Mouse (Mus musculus): ENCODE measurements around the gene Avpr1b. TPM values are rescaled to one million over a fixed set of nuclear protein-coding genes. Genes with fewer than 3 reads are reported as not detected.

The Avpr1b gene
- polyA plus RNA-seq, 1 experiment: not detected

DNA sequence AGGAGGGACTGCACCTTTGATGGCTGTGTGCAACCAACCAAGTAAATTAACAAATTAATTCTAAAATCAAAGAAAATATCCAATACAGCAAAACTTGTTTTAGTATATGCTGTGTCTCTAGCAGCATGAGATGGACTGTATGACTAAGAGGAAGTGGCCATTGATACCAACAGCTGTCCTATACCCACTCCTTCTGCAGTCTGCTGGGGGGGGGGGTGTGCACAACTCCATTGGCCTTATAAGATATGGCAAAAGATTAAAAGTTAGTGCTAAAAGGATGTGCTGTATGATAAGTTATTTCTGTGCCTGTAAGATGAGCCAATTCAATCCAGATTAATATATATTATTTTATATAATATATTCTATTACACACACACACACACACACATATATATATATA is 35.5 kb downstream of the Avpr1b start:
- no peak for DNase-seq (ENCODE audit: low read depth in 1 of 2, low spot score in 2 of 2)
- TF ChIP-seq CTCF (IDR thresholded peaks at IDR 0.05; ENCODE audit: extremely low read depth, insufficient read depth, insufficient read length, insufficient replicate concordance): no peak
- no peak for TF ChIP-seq POLR2A (IDR thresholded peaks at IDR 0.05; ENCODE audit: low read depth, low read length)
- H3K36me3 ChIP-seq (ENCODE audit: control insufficient read depth, insufficient read depth, low read length): no peaks in the 10 kb centered on the region; the same call in 1 of the 2 replicates
- H3K27ac ChIP-seq (ENCODE audit: insufficient read depth, low read length): no peak overlapping the region
- no peaks in the 10 kb centered on the region for H3K27me3 ChIP-seq (ENCODE audit: control insufficient read depth, insufficient read depth, low read length)
- H3K4me1 ChIP-seq (ENCODE audit: control insufficient read depth, insufficient read depth, insufficient read length): peaks cover 5% of the 10 kb centered on the region; the same call in 1 of the 2 replicates
- no peak overlapping the region for H3K4me3 ChIP-seq (ENCODE audit: extremely low read depth, insufficient read depth, insufficient read length)

GRCm38 (mm10) chr1:131637791-131638540 is 38.9 kb downstream of the Avpr1b start, which contains the start of gene Ctse:
Gene Ctse (plus strand): TSS chr1:131638306.
- Histone ChIP-seq H3K4me1 (ENCODE audit: control insufficient read depth, insufficient read depth, insufficient read length) (peaks cover 9% of the 10 kb centered on the region; the same call in 1 of the 2 replicates), H3K4me3 (ENCODE audit: extremely low read depth, insufficient read depth, insufficient read length) (peak within 1 kb of the TSS; percentile 68), H3K27ac (ENCODE audit: insufficient read depth, low read length) (peak within 1 kb of the TSS; percentile 92), H3K36me3 (ENCODE audit: control insufficient read depth, insufficient read depth, low read length) (no peaks in the 10 kb centered on the region; the same call in 1 of the 2 replicates), H3K27me3 (ENCODE audit: control insufficient read depth, insufficient read depth, low read length) (no peaks in the 10 kb centered on the region)
- WGBS: 7% methylated on average over 9 of the region's 9 CpGs
- DNase-seq (ENCODE audit: low read depth in 1 of 2, low spot score in 2 of 2): peak; percentile 43 to 64
- TF ChIP-seq POLR2A (IDR thresholded peaks at IDR 0.05; ENCODE audit: low read depth, low read length) (peak; percentile 27; the same call in 1 of the 2 replicates), CTCF (IDR thresholded peaks at IDR 0.05; ENCODE audit: extremely low read depth, insufficient read depth, insufficient read length, insufficient replicate concordance) (no peak)

- H3K4me3 ChIP-seq (ENCODE audit: extremely low read depth, insufficient read depth, insufficient read length): peak overlapping the region; percentile 68
- peak in 1 of 2 experiments; percentile 34 for DNase-seq (ENCODE audit: low read depth in 1 of 2, low spot score in 2 of 2)
- no peaks in the 10 kb centered on the region; the same call in 1 of the 2 replicates for H3K36me3 ChIP-seq (ENCODE audit: control insufficient read depth, insufficient read depth, low read length)
- peak overlapping the region; percentile 92 for H3K27ac ChIP-seq (ENCODE audit: insufficient read depth, low read length)
- peaks cover 9% of the 10 kb centered on the region; the same call in 1 of the 2 replicates for H3K4me1 ChIP-seq (ENCODE audit: control insufficient read depth, insufficient read depth, insufficient read length)
- 13% methylated on average over 9 of the region's 9 CpGs for WGBS
- TF ChIP-seq CTCF (IDR thresholded peaks at IDR 0.05; ENCODE audit: extremely low read depth, insufficient read depth, insufficient read length, insufficient replicate concordance) (no peak), POLR2A (IDR thresholded peaks at IDR 0.05; ENCODE audit: low read depth, low read length) (no peak)
- no peaks in the 10 kb centered on the region for H3K27me3 ChIP-seq (ENCODE audit: control insufficient read depth, insufficient read depth, low read length)
Measured at GRCm38 (mm10) chr1:131638541-131639421, 39.7 kb downstream of the Avpr1b start.

GRCm38 (mm10) chr1:131640062-131640461 is 41.0 kb downstream of the Avpr1b start:
- no peaks in the 10 kb centered on the region; the same call in 1 of the 2 replicates for H3K36me3 ChIP-seq (ENCODE audit: control insufficient read depth, insufficient read depth, low read length)
- DNase-seq (ENCODE audit: low read depth in 1 of 2, low spot score in 2 of 2): no peak
- H3K4me1 ChIP-seq (ENCODE audit: control insufficient read depth, insufficient read depth, insufficient read length): peaks cover 9% of the 10 kb centered on the region; the same call in 1 of the 2 replicates
- H3K27ac ChIP-seq (ENCODE audit: insufficient read depth, low read length): no peak overlapping the region
- no peaks in the 10 kb centered on the region for H3K27me3 ChIP-seq (ENCODE audit: control insufficient read depth, insufficient read depth, low read length)
- 65% methylated on average over 4 of the region's 4 CpGs for WGBS
- no peak for TF ChIP-seq POLR2A (IDR thresholded peaks at IDR 0.05; ENCODE audit: low read depth, low read length)
- TF ChIP-seq CTCF (IDR thresholded peaks at IDR 0.05; ENCODE audit: extremely low read depth, insufficient read depth, insufficient read length, insufficient replicate concordance): no peak
- H3K4me3 ChIP-seq (ENCODE audit: extremely low read depth, insufficient read depth, insufficient read length): no peak overlapping the region

DNA sequence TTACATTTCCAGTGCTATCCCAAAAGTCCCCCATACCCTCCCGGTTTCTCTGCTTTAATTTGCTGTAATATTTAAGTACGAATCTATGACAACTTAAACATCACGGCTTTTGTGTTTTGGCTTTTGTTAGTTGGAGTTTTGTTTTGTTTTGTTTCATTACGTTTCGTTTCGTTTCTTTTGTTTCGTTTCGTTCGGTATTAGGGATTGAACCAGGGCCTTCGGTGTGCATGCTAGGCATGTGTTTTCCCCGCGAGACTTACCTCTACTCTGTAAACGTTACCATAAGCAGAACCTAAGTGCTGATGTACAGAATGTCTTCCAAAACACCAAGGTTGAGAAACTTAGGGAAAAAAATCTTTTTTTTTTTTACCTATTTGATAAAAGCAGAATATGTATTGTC is 42.5 kb downstream of the Avpr1b start:
- peaks cover 9% of the 10 kb centered on the region; the same call in 1 of the 2 replicates for H3K4me1 ChIP-seq (ENCODE audit: control insufficient read depth, insufficient read depth, insufficient read length)
- 95% methylated on average over 13 of the region's 13 CpGs for WGBS
- no peak overlapping the region for H3K27ac ChIP-seq (ENCODE audit: insufficient read depth, low read length)
- DNase-seq (ENCODE audit: low read depth in 1 of 2, low spot score in 2 of 2): no peak
- TF ChIP-seq POLR2A (IDR thresholded peaks at IDR 0.05; ENCODE audit: low read depth, low read length): no peak
- TF ChIP-seq CTCF (IDR thresholded peaks at IDR 0.05; ENCODE audit: extremely low read depth, insufficient read depth, insufficient read length, insufficient replicate concordance): no peak
- no peaks in the 10 kb centered on the region for H3K27me3 ChIP-seq (ENCODE audit: control insufficient read depth, insufficient read depth, low read length)
- no peaks in the 10 kb centered on the region; the same call in 1 of the 2 replicates for H3K36me3 ChIP-seq (ENCODE audit: control insufficient read depth, insufficient read depth, low read length)
- no peak overlapping the region for H3K4me3 ChIP-seq (ENCODE audit: extremely low read depth, insufficient read depth, insufficient read length)

- Histone ChIP-seq H3K27me3 (ENCODE audit: control insufficient read depth, insufficient read depth, low read length) (no peaks in the 10 kb centered on the region), H3K36me3 (ENCODE audit: control insufficient read depth, insufficient read depth, low read length) (no peaks in the 10 kb centered on the region; the same call in 1 of the 2 replicates), H3K4me1 (ENCODE audit: control insufficient read depth, insufficient read depth, insufficient read length) (peaks cover 9% of the 10 kb centered on the region; the same call in 1 of the 2 replicates), H3K27ac (ENCODE audit: insufficient read depth, low read length) (peak overlapping the region; percentile 45), H3K4me3 (ENCODE audit: extremely low read depth, insufficient read depth, insufficient read length) (no peak overlapping the region)
- TF ChIP-seq POLR2A (IDR thresholded peaks at IDR 0.05; ENCODE audit: low read depth, low read length): no peak
- no peak for TF ChIP-seq CTCF (IDR thresholded peaks at IDR 0.05; ENCODE audit: extremely low read depth, insufficient read depth, insufficient read length, insufficient replicate concordance)
- WGBS: 93% methylated on average over 2 of the region's 2 CpGs
- no peak for DNase-seq (ENCODE audit: low read depth in 1 of 2, low spot score in 2 of 2)
Measured at GRCm38 (mm10) chr1:131642251-131642650, 43.2 kb downstream of the Avpr1b start.
